Mouse (Mus musculus) bone marrow, adult 2 months (tissue): Measurements from ENCODE around the gene Tnfrsf23. TPM values are rescaled to one million over a fixed set of nuclear protein-coding genes. Genes with fewer than 3 reads are reported as not detected.
"Not testable (repeated sequence)": the region's sequence is repeated elsewhere in the genome, so short reads cannot be mapped to it uniquely, and the experiment has no call there.

Experiments
- H3K27ac ChIP-seq: fragments of 200-500 bp; 2 replicates; pipeline ENCODE4 v1.5.1; 2012; ENCODE audit warnings: low read depth, mild to moderate bottlenecking, control low read depth, inconsistent platforms, low read length; ENCODE audit not compliant: control insufficient read depth, poor library complexity, insufficient read depth
- H3K4me1 ChIP-seq: fragments of 200-500 bp; 2 replicates; pipeline ENCODE4 v1.6.1; 2011; ENCODE audit warnings: low read length; ENCODE audit not compliant: control insufficient read depth, insufficient read depth
- H3K4me3 ChIP-seq: fragments of 200-500 bp; replicated peaks from 2 replicates; pipeline ENCODE3; 2011; ENCODE audit warnings: mild to moderate bottlenecking, low read depth, low read length, control low read depth; ENCODE audit not compliant: control insufficient read depth
- CTCF ChIP-seq: fragments of 200-500 bp; IDR thresholded peaks from 2 replicates; pipeline ENCODE4 v1.5.1; 2011; ENCODE audit warnings: low read length, control low read depth; ENCODE audit not compliant: control insufficient read depth, insufficient read depth
- POLR2A ChIP-seq: fragments of 200-500 bp; IDR thresholded peaks from 2 replicates; pipeline ENCODE4 v1.6.1; 2011; ENCODE audit warnings: low read depth, mild to moderate bottlenecking, control low read depth, low read length, borderline replicate concordance; ENCODE audit not compliant: control insufficient read depth
- WGBS: fragments of 180-500 bp; shearing (Covaris S2); methylation state at CpG from one replicate; pipeline ENCODE4 v1.1.7; 2018; 5-methylcytosine and 5-hydroxymethylcytosine counted together
- polyA plus RNA-seq: library from polyadenylated mRNA; stranded (reverse); fragments of >200 nt; gene quantifications from 2 replicates; pipeline ENCODE4 v1.2.4, GENCODE M21; 2011; ENCODE audit warnings: low replicate concordance; ENCODE audit not compliant: missing spikeins, insufficient read depth, insufficient read length

The Tnfrsf23 gene
- polyA plus RNA-seq, 1 experiment, result 0.85 TPM

- peaks cover 2% of the 10 kb centered on the region for H3K4me1 ChIP-seq
- H3K4me3 ChIP-seq, result no peak overlapping the region
- TF ChIP-seq POLR2A (no peak), CTCF (no peak)
- H3K27ac ChIP-seq, result no peak overlapping the region
- 78% methylated on average over 5 of the region's 5 CpGs for WGBS
Observed at GRCm38 (mm10) chr7:143691181-143691580, 5.5 kb upstream of the Tnfrsf23 start.

GRCm38 (mm10) chr7:143689946-143690345 is 4.3 kb upstream of the Tnfrsf23 start:
- Histone ChIP-seq H3K4me3 (no peak overlapping the region), H3K4me1 (peaks cover 2% of the 10 kb centered on the region), H3K27ac (no peak overlapping the region)
- 29% methylated on average over 4 of the region's 4 CpGs for WGBS
- TF ChIP-seq POLR2A (no peak), CTCF (no peak)

- Histone ChIP-seq H3K27ac (no peak overlapping the region), H3K4me3 (no peak overlapping the region), H3K4me1 (peaks cover 2% of the 10 kb centered on the region)
- 90% methylated on average over 7 of the region's 7 CpGs for WGBS
- no peak for TF ChIP-seq POLR2A
- TF ChIP-seq CTCF, result no peak
Observed at GRCm38 (mm10) chr7:143689481-143689880, 3.8 kb upstream of the Tnfrsf23 start.

- WGBS, result 44% methylated on average over 3 of the region's 3 CpGs
- not testable (repeated sequence) for H3K4me3 ChIP-seq
Observed at GRCm38 (mm10) chr7:143686676-143687075, 1.0 kb upstream of the Tnfrsf23 start.

GRCm38 (mm10) chr7:143686191-143686590 is 519 bp upstream of the Tnfrsf23 start:
- H3K27ac ChIP-seq, result peak overlapping the region; percentile 41; the same call in 1 of the 2 replicates
- not testable (repeated sequence) for H3K4me3 ChIP-seq, H3K4me1 ChIP-seq
- WGBS, result 15% methylated on average over 4 of the region's 4 CpGs

More at GRCm38 (mm10) chr7:143686676-143687075, 1.0 kb upstream of the Tnfrsf23 start:
- not testable (repeated sequence) for H3K27ac ChIP-seq, H3K4me1 ChIP-seq

GRCm38 (mm10) chr7:143684569-143684968 is 1.1 kb downstream of the Tnfrsf23 start:
- H3K4me3 ChIP-seq, H3K27ac ChIP-seq, H3K4me1 ChIP-seq: not testable (repeated sequence)
- 73% methylated on average over 2 of the region's 2 CpGs for WGBS

- no peak for TF ChIP-seq POLR2A
- no peak for TF ChIP-seq CTCF
- 82% methylated on average over 1 of the region's 1 CpGs for WGBS
- no peak overlapping the region for H3K27ac ChIP-seq
- H3K4me3 ChIP-seq, result no peak overlapping the region
- H3K4me1 ChIP-seq, result no peaks in the 10 kb centered on the region
Observed at GRCm38 (mm10) chr7:143681566-143681965, 4.1 kb downstream of the Tnfrsf23 start.

- H3K4me3 ChIP-seq, H3K4me1 ChIP-seq, H3K27ac ChIP-seq: not testable (repeated sequence)
- 50% methylated on average over 2 of the region's 2 CpGs for WGBS
Observed at GRCm38 (mm10) chr7:143680836-143681235, 4.8 kb downstream of the Tnfrsf23 start.

- 83% methylated on average over 2 of the region's 2 CpGs for WGBS
- H3K4me3 ChIP-seq, H3K27ac ChIP-seq, H3K4me1 ChIP-seq: not testable (repeated sequence)
Observed at GRCm38 (mm10) chr7:143679650-143680049, 6.0 kb downstream of the Tnfrsf23 start.
